Mouse (Mus musculus) stomach, embryonic 14.5 days (tissue): ENCODE data around the gene Tnfsf10. TPM values are rescaled to one million over a fixed set of nuclear protein-coding genes. Genes with fewer than 3 reads are reported as not detected.
"Not testable (repeated sequence)": the region's sequence is repeated elsewhere in the genome, so short reads cannot be mapped to it uniquely, and the experiment has no call there.

Experiments used
- ATAC-seq: fragments of 200-750 bp; cut with Nextera tagmentation; 2 replicates; pipeline ENCODE4 v1.8.0; 2017; ENCODE audit warnings: low read depth, moderate TSS enrichment; ENCODE audit not compliant: insufficient number of reproducible peaks, insufficient read depth, low FRiP score
- H3K27ac ChIP-seq: fragments of 300-500 bp; sonication (generic); 2 replicates; pipeline ENCODE4 v1.5.1; 2014; ENCODE audit warnings: mild to moderate bottlenecking, low read length, moderate library complexity, mixed read lengths
- H3K27me3 ChIP-seq: fragments of 300-500 bp; sonication (generic); 2 replicates; pipeline ENCODE4 v1.6.1; 2014; ENCODE audit warnings: low read length, control low read depth, mixed read lengths; ENCODE audit not compliant: control insufficient read depth, insufficient read depth
- H3K36me3 ChIP-seq: fragments of 300-500 bp; sonication (generic); 2 replicates; pipeline ENCODE4 v1.6.1; 2014; ENCODE audit warnings: mild to moderate bottlenecking, control low read depth, low read length, moderate library complexity, mixed read lengths; ENCODE audit not compliant: control insufficient read depth, insufficient read depth
- H3K4me1 ChIP-seq: fragments of 300-500 bp; sonication (generic); 2 replicates; pipeline ENCODE4 v1.6.1; 2014; ENCODE audit warnings: low read length, control low read depth, mixed read lengths; ENCODE audit not compliant: control insufficient read depth, insufficient read depth
- H3K4me2 ChIP-seq: fragments of 300-500 bp; sonication (generic); replicated peaks from 2 replicates; pipeline ENCODE4 v1.6.1; 2014; ENCODE audit warnings: low read depth, low read length, control low read depth
- H3K4me3 ChIP-seq: fragments of 300-500 bp; sonication (generic); 2 replicates; pipeline ENCODE4 v1.5.1; 2014; ENCODE audit warnings: low read depth, low read length, control low read depth
- H3K9ac ChIP-seq: fragments of 300-500 bp; sonication (generic); replicated peaks from 2 replicates; pipeline ENCODE4 v1.6.1; 2014; ENCODE audit warnings: low read depth, mild to moderate bottlenecking, control low read depth, low read length, moderate library complexity, mixed read lengths
- H3K9me3 ChIP-seq: fragments of 300-500 bp; sonication (generic); 2 replicates; pipeline ENCODE4 v1.6.1; 2016; ENCODE audit warnings: low read depth, low read length, control low read depth; ENCODE audit not compliant: control insufficient read depth
- WGBS: fragments of 180-500 bp; shearing (Covaris S2); extraction: QIAGEN DNeasy Blood & Tissue Kit; methylation state at CpG from one replicate; pipeline ENCODE4 v1.1.7; 2014; 5-methylcytosine and 5-hydroxymethylcytosine counted together
- polyA plus RNA-seq: library from polyadenylated mRNA; unstranded; fragments of >200 nt; fragmentation: Nextera tagmentation; extraction: Ambion mirVana; gene quantifications from 2 replicates; pipeline ENCODE4 v1.2.1, GENCODE M21; 2014

Tnfsf10 gene
- polyA plus RNA-seq = 0.13 and 0.17 TPM in 2 replicates

DNA sequence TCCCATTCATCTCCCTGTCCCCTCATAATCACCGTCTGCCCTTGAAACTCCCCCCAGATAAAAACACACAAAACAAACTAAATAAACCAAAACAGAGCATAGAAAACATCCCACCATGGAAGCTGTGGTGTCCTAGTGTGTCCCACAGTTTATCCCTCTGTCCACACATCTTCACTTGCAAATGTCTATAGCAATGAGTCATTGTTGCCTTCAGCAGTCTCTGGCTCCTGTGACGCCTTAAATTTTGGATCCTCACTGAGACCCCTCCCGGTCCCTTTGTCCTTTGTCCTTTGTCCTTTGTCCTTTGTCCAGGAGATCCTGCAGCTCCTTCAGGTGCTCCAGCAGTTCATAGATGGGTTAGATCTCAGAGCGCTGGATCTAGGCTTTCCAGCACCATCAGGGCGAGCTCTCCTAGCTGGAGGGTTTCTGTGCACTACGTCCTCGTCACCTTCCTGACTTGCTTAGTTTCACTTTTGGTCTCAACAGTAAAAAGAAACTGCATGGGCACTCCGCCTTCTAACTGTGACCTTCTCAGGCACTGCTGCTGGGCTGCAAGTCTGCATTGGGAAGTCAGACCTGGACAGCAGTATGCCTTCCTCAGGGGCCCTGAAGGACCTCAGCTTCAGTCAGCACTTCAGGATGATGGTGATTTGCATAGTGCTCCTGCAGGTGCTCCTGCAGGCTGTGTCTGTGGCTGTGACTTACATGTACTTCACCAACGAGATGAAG is at the start of gene Tnfsf10:
Gene Tnfsf10, plus strand, starts transcription at position 470 of the 729 bp plus-strand sequence.
- no peak within 1 kb of the TSS for H3K9ac ChIP-seq
- no peaks in the 10 kb centered on the region for H3K36me3 ChIP-seq
- peaks cover 6% of the 10 kb centered on the region; the same call in 1 of the 2 replicates for H3K4me1 ChIP-seq
- no peak within 1 kb of the TSS for H3K4me3 ChIP-seq
- peak within 1 kb of the TSS; percentile 11; the same call in 1 of the 2 replicates for H3K4me2 ChIP-seq
- no peaks in the 10 kb centered on the region for H3K27me3 ChIP-seq
- ATAC-seq = peak; percentile 49; the same call in 1 of the 2 replicates
- H3K9me3 ChIP-seq = no peaks in the 10 kb centered on the region
- WGBS = 68% methylated on average over 9 of the region's 9 CpGs
- H3K27ac ChIP-seq = no peak within 1 kb of the TSS; the same call in 1 of the 2 replicates

DNA sequence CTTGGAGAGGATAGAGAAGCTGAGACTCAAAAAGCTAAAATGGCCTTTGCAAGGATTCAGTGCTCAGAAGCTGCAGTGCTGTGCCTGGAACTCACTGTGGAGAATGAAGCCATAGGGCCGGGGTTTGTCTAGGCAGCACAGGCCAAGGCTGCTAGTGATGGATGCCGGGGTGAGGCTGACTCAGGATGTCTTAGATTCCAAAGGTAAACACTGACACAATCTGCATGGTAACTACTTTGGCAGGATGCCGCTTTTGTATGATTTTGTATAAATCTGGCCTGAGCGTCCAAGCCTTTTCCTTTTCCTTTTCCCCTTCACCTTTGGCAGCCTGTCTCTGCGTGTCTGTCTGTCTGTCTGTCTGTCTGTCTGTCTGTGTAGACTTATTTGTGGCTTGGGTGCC is 49.5 kb upstream of the Tnfsf10 start:
- no peak overlapping the region for H3K9ac ChIP-seq
- H3K27me3 ChIP-seq = no peaks in the 10 kb centered on the region
- H3K4me2 ChIP-seq = no peak overlapping the region
- no peaks in the 10 kb centered on the region for H3K36me3 ChIP-seq
- H3K4me3 ChIP-seq = no peak overlapping the region
- no peaks in the 10 kb centered on the region for H3K9me3 ChIP-seq
- no peak for ATAC-seq
- no peak overlapping the region for H3K27ac ChIP-seq
- 39% methylated on average over 5 of the region's 5 CpGs for WGBS
- peaks cover 7% of the 10 kb centered on the region; the same call in 1 of the 2 replicates for H3K4me1 ChIP-seq

DNA sequence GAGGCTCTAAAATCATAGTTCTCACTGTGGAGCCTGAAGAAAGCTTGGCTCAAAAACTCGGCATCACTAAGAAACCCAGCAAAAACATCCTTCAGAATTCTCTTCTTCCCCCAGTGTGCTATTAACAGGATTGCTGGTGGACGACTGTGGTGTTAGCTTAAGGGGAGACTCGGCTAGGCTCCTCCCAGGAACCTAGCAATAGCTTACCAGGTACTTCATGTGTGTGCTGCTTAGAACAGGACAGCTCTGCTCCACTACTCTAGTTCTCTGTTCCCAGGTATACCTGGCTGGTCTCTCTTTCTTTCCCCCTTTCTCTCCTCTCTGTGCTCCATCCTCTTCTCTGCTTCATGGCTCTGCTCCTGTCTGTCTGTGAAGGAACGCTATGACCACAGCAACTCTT is 48.9 kb upstream of the Tnfsf10 start:
- H3K36me3 ChIP-seq = no peaks in the 10 kb centered on the region
- 57% methylated on average over 4 of the region's 4 CpGs for WGBS
- H3K27me3 ChIP-seq = no peaks in the 10 kb centered on the region
- H3K4me1 ChIP-seq = peaks cover 7% of the 10 kb centered on the region; the same call in 1 of the 2 replicates
- no peak overlapping the region for H3K9ac ChIP-seq
- H3K9me3 ChIP-seq = no peaks in the 10 kb centered on the region
- H3K27ac ChIP-seq = no peak overlapping the region
- ATAC-seq = no peak
- H3K4me3 ChIP-seq = no peak overlapping the region
- no peak overlapping the region for H3K4me2 ChIP-seq

DNA sequence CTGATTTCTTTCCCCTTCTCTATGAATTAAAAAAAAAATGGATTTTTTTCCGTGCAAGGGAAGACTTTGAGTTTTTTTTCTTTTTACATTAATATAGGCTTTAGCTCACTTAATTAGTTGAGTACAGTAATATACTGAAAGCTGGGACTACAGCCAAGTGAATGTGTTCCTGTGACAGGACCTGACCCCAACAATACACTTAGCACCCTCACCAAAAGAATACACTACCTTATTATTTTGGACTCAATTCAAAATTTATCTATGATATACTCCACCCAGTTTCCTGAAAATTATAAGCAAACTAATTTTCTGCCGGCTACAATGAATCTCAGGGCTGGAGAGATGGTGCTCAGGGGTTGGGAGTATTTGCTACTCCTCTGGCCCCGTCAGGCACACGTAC is 47.7 kb upstream of the Tnfsf10 start:
- H3K4me1 ChIP-seq = peaks cover 7% of the 10 kb centered on the region; the same call in 1 of the 2 replicates
- no peaks in the 10 kb centered on the region for H3K36me3 ChIP-seq
- no peak overlapping the region for H3K27ac ChIP-seq
- H3K9me3 ChIP-seq = no peaks in the 10 kb centered on the region
- no peak overlapping the region for H3K9ac ChIP-seq
- ATAC-seq = no peak
- H3K4me2 ChIP-seq = no peak overlapping the region
- no peak overlapping the region for H3K4me3 ChIP-seq
- WGBS = 44% methylated on average over 4 of the region's 4 CpGs
- no peaks in the 10 kb centered on the region for H3K27me3 ChIP-seq

DNA sequence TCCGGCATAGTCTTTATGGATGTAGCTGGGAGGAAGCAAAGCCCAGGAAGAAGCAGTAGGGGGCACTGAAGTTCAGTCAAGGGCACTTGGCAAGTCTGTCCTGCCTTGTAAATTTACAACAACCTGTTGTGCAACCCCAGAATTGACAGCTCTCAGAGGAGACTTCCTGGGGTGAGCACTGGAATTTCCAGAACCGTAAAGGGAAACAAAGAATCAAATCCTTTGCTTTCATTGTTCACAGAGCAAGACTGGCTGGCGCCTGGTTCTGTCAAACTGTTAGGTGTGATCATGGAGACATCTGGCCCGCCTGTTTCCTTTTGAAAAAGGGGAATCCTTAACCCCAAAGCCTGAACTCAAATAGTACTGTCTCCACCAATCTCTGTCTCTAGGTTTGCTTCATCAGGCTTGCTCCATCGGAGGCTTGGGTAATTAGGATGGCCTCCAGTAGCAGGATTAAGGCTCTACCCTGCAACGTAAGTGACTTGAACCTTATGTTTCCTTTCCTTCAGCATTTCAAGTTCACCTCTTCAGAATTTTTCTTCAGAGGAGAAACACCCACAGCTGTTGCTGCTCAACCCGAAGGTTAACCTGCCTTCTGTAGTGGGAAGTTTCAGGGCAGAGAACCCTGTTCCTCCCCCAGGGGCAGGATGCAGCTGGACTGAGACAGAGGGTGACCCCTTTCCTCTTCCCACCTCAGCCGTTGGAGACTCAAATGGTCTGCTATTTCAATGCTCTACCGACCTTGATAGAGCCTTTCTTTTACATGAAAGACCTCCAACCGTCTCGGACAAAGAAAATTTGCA is 46.5 kb upstream of the Tnfsf10 start:
- Histone ChIP-seq H3K4me3 (no peak overlapping the region), H3K36me3 (no peaks in the 10 kb centered on the region), H3K9me3 (no peaks in the 10 kb centered on the region), H3K4me2 (no peak overlapping the region), H3K9ac (no peak overlapping the region), H3K27ac (0 out of 2 replicates have a peak overlapping the region, but pooled peaks have one; percentile 33), H3K4me1 (peaks cover 7% of the 10 kb centered on the region; the same call in 1 of the 2 replicates), H3K27me3 (no peaks in the 10 kb centered on the region)
- WGBS = 26% methylated on average over 11 of the region's 11 CpGs
- ATAC-seq = peak; percentile 19; the same call in 1 of the 2 replicates

DNA sequence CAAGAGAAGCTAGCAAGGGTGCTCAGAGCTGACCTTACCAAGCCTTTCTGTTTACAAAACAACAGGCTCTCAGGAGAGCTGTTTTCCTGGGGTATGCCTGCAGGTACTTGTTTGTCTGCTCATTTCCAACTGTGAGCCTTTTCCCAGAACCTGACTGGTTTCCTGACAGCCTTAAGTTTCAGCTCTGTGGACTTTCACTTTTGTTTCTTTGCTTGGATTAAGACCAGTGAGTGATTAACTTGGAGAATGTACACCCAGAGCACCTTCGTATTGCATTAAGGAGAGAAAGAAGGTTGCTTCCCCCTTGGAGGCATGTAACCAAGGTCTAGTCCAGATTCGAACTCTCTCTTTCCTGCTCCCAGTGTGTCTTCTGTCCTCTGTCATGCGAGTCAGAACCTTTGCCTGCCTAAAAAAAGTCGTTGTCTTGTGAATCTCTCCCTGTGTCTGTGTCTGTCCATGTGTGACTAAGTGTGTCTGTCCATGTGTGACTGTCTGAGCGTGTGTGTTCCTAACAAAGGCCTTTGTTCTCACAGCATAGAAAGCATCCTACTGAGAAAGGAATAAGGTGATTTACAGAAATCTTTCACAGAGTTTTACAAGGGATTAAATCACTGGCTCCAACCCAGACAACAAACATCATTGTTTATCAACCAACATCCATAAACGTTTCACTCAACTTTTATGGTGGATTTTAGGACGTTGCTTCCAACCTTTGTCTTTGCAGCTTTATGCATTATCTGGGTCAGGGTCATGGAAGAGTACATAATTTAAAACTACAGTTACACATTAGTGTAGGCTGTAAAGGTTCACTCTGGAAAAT is 43.7 kb upstream of the Tnfsf10 start:
- H3K4me1 ChIP-seq = peaks cover 7% of the 10 kb centered on the region; the same call in 1 of the 2 replicates
- no peak overlapping the region for H3K4me2 ChIP-seq
- no peak overlapping the region for H3K9ac ChIP-seq
- no peaks in the 10 kb centered on the region for H3K36me3 ChIP-seq
- H3K27me3 ChIP-seq = no peaks in the 10 kb centered on the region
- ATAC-seq = no peak
- 38% methylated on average over 7 of the region's 7 CpGs for WGBS
- H3K27ac ChIP-seq = no peak overlapping the region; the same call in 1 of the 2 replicates
- H3K9me3 ChIP-seq = no peaks in the 10 kb centered on the region
- H3K4me3 ChIP-seq = no peak overlapping the region

DNA sequence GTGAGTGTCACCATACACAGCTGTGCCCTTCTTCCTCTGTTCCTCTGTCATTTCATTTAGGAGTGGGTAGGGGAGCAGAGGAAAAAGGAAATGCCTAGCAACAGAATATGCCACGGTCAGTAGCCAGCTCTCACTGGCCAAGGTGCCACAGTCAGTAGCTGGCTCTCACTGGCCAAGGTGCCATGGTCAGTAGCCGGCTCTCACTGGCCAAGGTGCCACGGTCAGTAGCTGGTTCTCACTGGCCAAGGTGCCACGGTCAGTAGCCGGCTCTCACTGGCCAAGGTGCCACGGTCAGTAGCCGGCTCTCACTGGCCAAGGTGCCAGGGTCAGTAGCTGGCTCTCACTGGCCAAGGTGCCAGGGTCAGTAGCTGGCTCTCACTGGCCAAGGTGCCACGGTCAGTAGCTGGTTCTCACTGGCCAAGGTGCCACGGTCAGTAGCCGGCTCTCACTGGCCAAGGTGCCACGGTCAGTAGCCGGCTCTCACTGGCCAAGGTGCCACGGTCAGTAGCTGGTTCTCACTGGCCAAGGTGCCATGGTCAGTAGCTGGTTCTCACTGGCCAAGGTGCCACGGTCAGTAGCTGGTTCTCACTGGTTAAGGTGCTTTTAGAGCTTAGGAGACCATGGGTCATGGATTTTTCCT is 37.4 kb upstream of the Tnfsf10 start:
- H3K4me3 ChIP-seq, H3K9me3 ChIP-seq, H3K27me3 ChIP-seq, H3K9ac ChIP-seq, H3K36me3 ChIP-seq, H3K4me2 ChIP-seq, ATAC-seq, H3K4me1 ChIP-seq, H3K27ac ChIP-seq: not testable (repeated sequence)
- 96% methylated on average over 12 of the region's 14 CpGs for WGBS
